Mouse (Mus musculus) kidney, adult 2 months (tissue): ENCODE measurements around the gene Slc51a.

Experiments
- CTCF ChIP-seq: fragments of 200-500 bp; conservative IDR thresholded peaks from 2 replicates; pipeline ENCODE4 v1.5.1; 2011; ENCODE audit warnings: low read depth, mild to moderate bottlenecking, control low read depth, low read length, moderate library complexity, mixed read lengths; ENCODE audit not compliant: insufficient read depth, insufficient read length
- POLR2A ChIP-seq: fragments of 200-500 bp; IDR thresholded peaks from one replicate; pipeline ENCODE4 v1.6.1; 2011; ENCODE audit warnings: low read depth, low read length, control low read depth

- TF ChIP-seq POLR2A (no peak), CTCF (no peak)
Observed at GRCm38 (mm10) chr16:32468488-32468887, 19.2 kb downstream of the Slc51a start.
